Mouse (Mus musculus): ENCODE measurements around the gene Rab3a. TPM values are rescaled to one million over a fixed set of nuclear protein-coding genes. Genes with fewer than 3 reads are reported as not detected.

Rab3a gene
- polyA plus RNA-seq, 1 experiment, result 14.4 TPM

GRCm38 (mm10) chr8:70721601-70722000 lies 32.9 kb upstream of the Rab3a start:
- Histone ChIP-seq H3K36me3 (ENCODE audit: control insufficient read depth, insufficient read depth) (no peaks in the 10 kb centered on the region), H3ac (ENCODE audit: control insufficient read depth, insufficient read length, low read depth) (no peak overlapping the region), H3K79me3 (ENCODE audit: low read depth) (no peaks in the 10 kb centered on the region), H3K4me3 (ENCODE audit: insufficient read depth, poor library complexity, severe bottlenecking) (no peak overlapping the region), H3K27me3 (ENCODE audit: control insufficient read depth, insufficient read depth, insufficient read length) (no peaks in the 10 kb centered on the region), H3K79me2 (ENCODE audit: control insufficient read depth, insufficient read depth) (no peaks in the 10 kb centered on the region)
- no peak for TF ChIP-seq MYOG (IDR thresholded peaks at IDR 0.05; ENCODE audit: control insufficient read depth, extremely low read depth, insufficient read length)
- TF ChIP-seq MAX (IDR thresholded peaks at IDR 0.05), result no peak

DNA sequence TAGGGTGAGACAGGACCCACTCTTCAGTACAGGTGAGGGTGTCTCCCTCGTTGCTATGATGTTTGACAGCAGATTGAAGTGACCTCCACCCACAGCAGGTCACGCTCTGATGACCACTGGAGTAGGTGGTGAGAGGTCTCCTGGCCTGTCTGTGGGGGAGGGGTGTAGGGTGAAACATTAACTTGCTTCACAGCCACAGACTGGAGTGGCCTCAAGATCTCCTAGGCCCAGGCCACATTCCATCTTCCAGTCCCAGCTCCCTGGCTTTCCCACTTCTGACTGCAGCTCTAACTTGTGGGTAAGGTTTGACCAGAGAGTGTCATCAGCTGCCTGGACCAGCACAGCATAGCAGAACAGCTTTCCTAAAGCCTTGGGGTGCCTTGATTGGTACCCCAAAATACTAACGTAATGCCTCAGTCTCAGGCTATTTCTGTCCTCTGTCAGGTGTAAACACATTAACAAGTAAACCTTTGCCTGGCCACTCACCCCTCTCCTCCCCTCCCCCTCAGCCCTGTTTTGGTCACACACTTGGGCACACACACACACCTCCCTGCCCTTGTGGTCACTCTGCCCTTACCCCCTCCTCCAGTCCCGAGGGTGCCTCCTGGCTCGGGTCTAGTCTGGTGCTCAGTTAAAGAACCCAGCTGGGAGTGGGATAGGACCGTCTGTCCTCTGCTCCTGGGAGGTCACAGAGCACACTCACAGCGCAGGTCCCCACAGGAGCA lies 30.8 kb upstream of the Rab3a start, which contains the start of gene Pde4c:
Pde4c (plus strand) TSS at position 235 of the 725 bp plus-strand sequence.
- Histone ChIP-seq H3K79me3 (ENCODE audit: low read depth) (no peaks in the 10 kb centered on the region), H3ac (ENCODE audit: control insufficient read depth, insufficient read length, low read depth) (no peak within 1 kb of the TSS), H3K4me3 (ENCODE audit: insufficient read depth, poor library complexity, severe bottlenecking) (no peak within 1 kb of the TSS), H3K27me3 (ENCODE audit: control insufficient read depth, insufficient read depth, insufficient read length) (no peaks in the 10 kb centered on the region), H3K36me3 (ENCODE audit: control insufficient read depth, insufficient read depth) (no peaks in the 10 kb centered on the region), H3K79me2 (ENCODE audit: control insufficient read depth, insufficient read depth) (no peaks in the 10 kb centered on the region)
- TF ChIP-seq FOSL1 (IDR thresholded peaks at IDR 0.05; ENCODE audit: insufficient read depth, low read length, poor library complexity, severe bottlenecking), result no peak
- no peak for TF ChIP-seq MYOD1 (IDR thresholded peaks at IDR 0.05; ENCODE audit: control insufficient read depth, insufficient read length, low read depth)
- TF ChIP-seq USF1 (IDR thresholded peaks at IDR 0.05; ENCODE audit: low read depth), result no peak
- no peak for TF ChIP-seq CEBPB (IDR thresholded peaks at IDR 0.05; ENCODE audit: low read depth)
- TF ChIP-seq MAX (IDR thresholded peaks at IDR 0.05), result no peak
- TF ChIP-seq MYOG (IDR thresholded peaks at IDR 0.05; ENCODE audit: control insufficient read depth, extremely low read depth, insufficient read length), result no peak
- TF ChIP-seq CTCF (IDR thresholded peaks at IDR 0.05; ENCODE audit: control insufficient read depth, insufficient read depth, insufficient read length), result no peak

GRCm38 (mm10) chr8:70724216-70724615 lies 30.3 kb upstream of the Rab3a start:
- H3K79me2 ChIP-seq (ENCODE audit: control insufficient read depth, insufficient read depth), result no peaks in the 10 kb centered on the region
- H3K4me3 ChIP-seq (ENCODE audit: insufficient read depth, poor library complexity, severe bottlenecking), result no peak overlapping the region

GRCm38 (mm10) chr8:70725792-70726447 lies 28.6 kb upstream of the Rab3a start:
- Histone ChIP-seq H3K4me3 (ENCODE audit: insufficient read depth, poor library complexity, severe bottlenecking) (no peak overlapping the region), H3K27me3 (ENCODE audit: control insufficient read depth, insufficient read depth, insufficient read length) (peaks cover 6% of the 10 kb centered on the region), H3K79me2 (ENCODE audit: control insufficient read depth, insufficient read depth) (no peaks in the 10 kb centered on the region), H3K79me3 (ENCODE audit: low read depth) (no peaks in the 10 kb centered on the region), H3K36me3 (ENCODE audit: control insufficient read depth, insufficient read depth) (no peaks in the 10 kb centered on the region), H3ac (ENCODE audit: control insufficient read depth, insufficient read length, low read depth) (no peak overlapping the region)
- TF ChIP-seq USF1 (IDR thresholded peaks at IDR 0.05; ENCODE audit: low read depth) (no peak), CTCF (IDR thresholded peaks at IDR 0.05; ENCODE audit: control insufficient read depth, insufficient read depth, insufficient read length) (no peak), FOSL1 (IDR thresholded peaks at IDR 0.05; ENCODE audit: insufficient read depth, low read length, poor library complexity, severe bottlenecking) (no peak), MYOD1 (IDR thresholded peaks at IDR 0.05; ENCODE audit: control insufficient read depth, insufficient read length, low read depth) (no peak), CEBPB (IDR thresholded peaks at IDR 0.05; ENCODE audit: low read depth) (no peak), MAX (IDR thresholded peaks at IDR 0.05) (no peak), MYOG (IDR thresholded peaks at IDR 0.05; ENCODE audit: control insufficient read depth, extremely low read depth, insufficient read length) (no peak)

More at GRCm38 (mm10) chr8:70724216-70724615, 30.3 kb upstream of the Rab3a start:
- Histone ChIP-seq H3K27me3 (ENCODE audit: control insufficient read depth, insufficient read depth, insufficient read length) (no peaks in the 10 kb centered on the region), H3K79me3 (ENCODE audit: low read depth) (no peaks in the 10 kb centered on the region), H3K36me3 (ENCODE audit: control insufficient read depth, insufficient read depth) (no peaks in the 10 kb centered on the region), H3ac (ENCODE audit: control insufficient read depth, insufficient read length, low read depth) (no peak overlapping the region)
- TF ChIP-seq MAX (IDR thresholded peaks at IDR 0.05) (no peak), CTCF (IDR thresholded peaks at IDR 0.05; ENCODE audit: control insufficient read depth, insufficient read depth, insufficient read length) (no peak), MYOD1 (IDR thresholded peaks at IDR 0.05; ENCODE audit: control insufficient read depth, insufficient read length, low read depth) (no peak), CEBPB (IDR thresholded peaks at IDR 0.05; ENCODE audit: low read depth) (no peak), MYOG (IDR thresholded peaks at IDR 0.05; ENCODE audit: control insufficient read depth, extremely low read depth, insufficient read length) (no peak), USF1 (IDR thresholded peaks at IDR 0.05; ENCODE audit: low read depth) (no peak), FOSL1 (IDR thresholded peaks at IDR 0.05; ENCODE audit: insufficient read depth, low read length, poor library complexity, severe bottlenecking) (no peak)

DNA sequence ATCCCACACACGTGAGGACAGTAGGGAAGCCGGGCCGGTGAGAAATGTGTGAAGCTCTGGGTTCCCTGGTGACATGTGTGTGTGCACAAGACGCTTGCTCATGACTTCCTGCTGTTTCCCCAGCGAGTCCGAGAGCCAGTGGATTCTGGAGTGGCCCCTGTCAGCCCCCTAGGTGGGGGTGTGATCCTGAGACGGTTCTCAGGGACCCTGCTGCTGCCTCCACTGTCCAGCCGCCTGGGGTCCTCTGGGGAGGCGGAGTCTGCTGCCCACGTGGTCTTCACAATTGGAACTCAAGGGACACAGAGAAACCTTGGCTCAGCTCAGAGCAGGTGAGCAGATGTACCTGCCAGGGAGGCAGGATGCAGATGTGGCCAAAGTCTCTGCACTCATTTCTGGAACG lies 27.8 kb upstream of the Rab3a start:
- Histone ChIP-seq H3K36me3 (ENCODE audit: control insufficient read depth, insufficient read depth) (no peaks in the 10 kb centered on the region), H3K79me2 (ENCODE audit: control insufficient read depth, insufficient read depth) (no peaks in the 10 kb centered on the region), H3ac (ENCODE audit: control insufficient read depth, insufficient read length, low read depth) (no peak overlapping the region), H3K27me3 (ENCODE audit: control insufficient read depth, insufficient read depth, insufficient read length) (peaks cover 6% of the 10 kb centered on the region), H3K4me3 (ENCODE audit: insufficient read depth, poor library complexity, severe bottlenecking) (no peak overlapping the region), H3K79me3 (ENCODE audit: low read depth) (no peaks in the 10 kb centered on the region)
- TF ChIP-seq CEBPB (IDR thresholded peaks at IDR 0.05; ENCODE audit: low read depth) (no peak), MYOD1 (IDR thresholded peaks at IDR 0.05; ENCODE audit: control insufficient read depth, insufficient read length, low read depth) (no peak), CTCF (IDR thresholded peaks at IDR 0.05; ENCODE audit: control insufficient read depth, insufficient read depth, insufficient read length) (no peak), FOSL1 (IDR thresholded peaks at IDR 0.05; ENCODE audit: insufficient read depth, low read length, poor library complexity, severe bottlenecking) (no peak), MAX (IDR thresholded peaks at IDR 0.05) (no peak), MYOG (IDR thresholded peaks at IDR 0.05; ENCODE audit: control insufficient read depth, extremely low read depth, insufficient read length) (no peak), USF1 (IDR thresholded peaks at IDR 0.05; ENCODE audit: low read depth) (no peak)

Data from C2C12 (cell line).